Mouse (Mus musculus) c-Kit-positive CD71-negative TER-119-negative erythroid progenitor cells, embryonic 14.5 days (primary cell): ENCODE results near the gene Card10.
A peak's percentile ranks its signal among the peaks of the same experiment; 100 is the strongest.

Experiments
- DNase-seq: peaks from one replicate; pipeline ENCODE4 v3.0.0-alpha.2; 2013; ENCODE audit warnings: low read depth

Gene Card10

DNA sequence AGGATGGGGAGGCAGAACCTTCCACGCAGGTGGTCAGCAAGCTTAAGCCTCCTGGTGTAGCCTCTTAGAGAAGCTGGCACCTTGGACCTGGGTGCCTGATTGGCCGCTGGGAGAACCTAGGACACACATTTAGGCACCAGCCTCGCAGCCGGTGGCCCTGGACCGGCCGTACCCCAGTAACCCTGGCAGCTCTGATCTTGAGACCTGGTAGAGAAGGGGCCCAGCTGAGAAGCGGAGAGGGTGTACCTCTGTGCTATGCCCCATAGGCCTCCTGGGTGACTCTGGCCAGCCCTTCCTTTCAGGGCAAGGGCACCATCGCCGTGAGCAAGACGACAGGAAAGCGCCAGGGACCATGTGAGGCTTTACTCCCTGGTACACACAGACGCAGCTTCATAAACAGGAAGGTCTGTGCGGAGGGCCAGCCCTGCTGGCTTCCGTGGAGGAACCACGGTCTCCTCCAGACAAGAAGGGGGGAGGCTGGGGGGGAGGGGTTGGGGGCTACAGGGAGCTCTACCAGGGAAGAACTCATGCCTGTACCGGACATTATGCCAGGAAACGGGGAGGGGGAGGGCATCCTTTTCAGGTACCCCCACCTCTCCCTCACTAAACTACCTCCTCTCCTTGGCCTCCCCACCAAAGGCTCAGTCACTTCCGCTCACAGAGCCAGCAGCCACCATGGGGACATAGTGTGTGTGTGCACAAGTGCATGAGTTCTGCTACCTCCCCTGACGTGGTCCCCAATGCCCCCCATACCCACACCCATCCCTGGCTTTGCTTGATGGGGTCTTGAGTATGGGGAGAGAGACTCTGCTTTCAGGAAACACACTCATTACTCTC, 31.1 kb downstream of the Card10 start:
- DNase-seq = peak; percentile 33

GRCm38 (mm10) chr15:78770983-78771355, 31.9 kb downstream of the Card10 start:
- DNase-seq = no peak

DNA sequence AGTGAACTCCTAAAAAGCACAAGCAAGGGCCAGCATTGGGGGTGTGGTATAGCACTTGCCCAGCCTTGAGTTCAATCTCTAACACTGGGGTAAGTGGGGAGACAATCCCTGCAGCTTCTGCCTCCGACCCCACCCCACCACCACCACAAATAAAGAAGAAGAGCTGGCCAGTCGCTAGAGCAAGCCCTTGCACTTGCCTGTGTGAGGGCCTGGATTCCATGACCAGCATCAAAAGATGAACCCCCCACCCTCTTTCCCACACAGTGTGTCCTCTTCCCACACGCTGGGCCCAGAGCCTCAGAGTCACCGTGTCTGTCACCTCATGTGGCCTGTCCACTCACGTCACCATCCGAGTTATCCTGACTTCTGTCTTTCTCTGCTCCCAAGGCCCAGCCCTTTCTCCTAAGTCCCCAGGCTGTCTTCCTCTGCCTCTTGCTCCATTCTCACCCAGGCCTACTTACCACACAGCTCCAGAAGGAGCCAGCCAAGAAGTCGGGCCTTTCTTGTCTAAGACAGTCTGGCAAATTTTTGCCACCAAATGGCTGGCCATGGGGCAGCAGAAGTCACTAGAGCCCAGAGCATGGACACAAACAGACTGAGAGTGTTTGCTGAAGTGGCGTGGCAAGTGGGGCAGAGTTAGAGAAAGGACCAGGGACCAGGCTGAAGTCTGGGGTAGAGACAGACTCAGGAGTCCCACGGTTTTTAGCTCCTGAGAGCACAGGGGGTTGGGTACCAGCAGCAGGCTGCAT, 32.4 kb downstream of the Card10 start:
- DNase-seq = no peak

- DNase-seq = no peak
These were observed 33.8 kb downstream of the Card10 start for GRCm38 (mm10) chr15:78769064-78769463.

- no peak for DNase-seq
These were observed 39.1 kb downstream of the Card10 start for GRCm38 (mm10) chr15:78763704-78764103.

GRCm38 (mm10) chr15:78763210-78763609, 39.6 kb downstream of the Card10 start:
- DNase-seq = no peak

GRCm38 (mm10) chr15:78761112-78761511, 41.7 kb downstream of the Card10 start:
- DNase-seq = no peak

- DNase-seq = no peak
These were observed 44.7 kb downstream of the Card10 start for GRCm38 (mm10) chr15:78758132-78758531.

DNA sequence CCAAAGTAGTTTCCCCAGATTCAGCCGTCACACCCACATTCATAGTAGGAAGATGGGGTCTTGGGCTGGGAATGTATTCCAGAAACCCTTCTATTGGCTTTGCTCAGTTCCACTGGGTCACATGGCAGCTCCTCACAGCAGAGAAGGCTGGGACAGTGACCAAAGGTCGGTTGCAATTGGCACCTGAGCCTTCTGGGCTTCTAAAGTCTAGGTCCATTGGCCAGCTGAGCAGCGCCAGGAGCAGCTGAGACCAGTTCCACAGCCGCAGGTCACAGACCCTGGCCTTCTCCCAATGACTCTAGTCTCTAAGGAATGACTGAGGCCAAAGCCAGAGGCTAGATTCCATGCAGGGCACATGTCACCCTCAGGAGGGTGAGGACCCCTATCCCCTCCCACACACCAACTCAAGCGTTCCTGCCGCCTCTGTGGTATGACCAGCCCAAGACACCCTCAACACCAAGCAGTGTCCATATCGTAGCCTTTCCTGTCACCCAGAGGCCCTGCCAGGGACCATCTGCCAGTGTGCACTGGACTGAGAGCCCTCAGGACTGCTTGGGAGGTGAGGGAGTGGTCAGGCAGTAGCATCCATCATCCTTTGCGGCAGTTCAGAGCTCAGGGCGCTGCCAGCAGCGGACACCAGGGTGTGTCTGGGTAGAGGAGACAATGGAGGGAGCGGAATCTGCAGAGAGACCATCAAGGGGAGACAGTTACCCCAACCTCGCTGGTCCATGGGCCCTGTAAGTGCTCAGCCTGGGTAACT, 46.7 kb downstream of the Card10 start:
- DNase-seq = no peak

GRCm38 (mm10) chr15:78755226-78755625, 47.6 kb downstream of the Card10 start:
- no peak for DNase-seq

DNA sequence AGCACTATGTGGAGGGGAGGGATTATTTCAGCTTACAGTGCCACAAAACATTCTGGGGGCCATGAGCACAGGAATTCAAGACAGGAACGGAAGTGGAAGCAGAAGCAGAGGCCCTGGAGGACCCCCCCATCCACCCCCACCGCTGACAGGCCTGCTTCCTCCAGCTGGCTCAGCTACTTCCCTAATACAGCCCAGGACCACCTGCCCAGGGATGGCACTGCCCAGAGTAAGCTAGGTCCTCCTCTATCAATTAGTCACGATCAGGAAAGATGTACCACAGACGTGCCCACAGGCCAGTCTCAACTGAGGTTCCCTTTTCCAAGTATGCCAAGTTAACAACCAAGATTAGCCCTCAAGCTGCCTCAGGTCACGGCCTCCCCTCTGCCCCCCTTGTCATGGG, 48.7 kb downstream of the Card10 start:
- DNase-seq = no peak

DNA sequence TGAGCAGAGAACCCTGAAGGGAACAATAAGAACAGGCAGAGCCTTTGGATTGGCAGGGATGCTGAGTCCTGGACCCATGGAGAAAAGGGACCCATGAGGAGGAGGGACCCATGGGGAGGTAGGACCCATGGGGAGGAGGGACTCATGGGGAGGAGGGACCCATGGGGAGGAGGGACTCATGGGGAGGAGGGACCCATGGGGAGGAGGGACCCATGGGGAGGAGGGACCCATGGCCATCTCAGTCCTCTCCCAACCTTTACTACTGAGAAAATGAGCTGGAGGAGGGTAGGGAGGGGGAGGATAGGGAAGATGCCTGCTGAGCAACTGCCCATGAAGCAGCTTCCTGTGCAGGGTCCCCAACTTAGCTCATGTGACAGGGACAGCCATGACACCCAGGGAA, 49.9 kb downstream of the Card10 start:
- no peak for DNase-seq

DNA sequence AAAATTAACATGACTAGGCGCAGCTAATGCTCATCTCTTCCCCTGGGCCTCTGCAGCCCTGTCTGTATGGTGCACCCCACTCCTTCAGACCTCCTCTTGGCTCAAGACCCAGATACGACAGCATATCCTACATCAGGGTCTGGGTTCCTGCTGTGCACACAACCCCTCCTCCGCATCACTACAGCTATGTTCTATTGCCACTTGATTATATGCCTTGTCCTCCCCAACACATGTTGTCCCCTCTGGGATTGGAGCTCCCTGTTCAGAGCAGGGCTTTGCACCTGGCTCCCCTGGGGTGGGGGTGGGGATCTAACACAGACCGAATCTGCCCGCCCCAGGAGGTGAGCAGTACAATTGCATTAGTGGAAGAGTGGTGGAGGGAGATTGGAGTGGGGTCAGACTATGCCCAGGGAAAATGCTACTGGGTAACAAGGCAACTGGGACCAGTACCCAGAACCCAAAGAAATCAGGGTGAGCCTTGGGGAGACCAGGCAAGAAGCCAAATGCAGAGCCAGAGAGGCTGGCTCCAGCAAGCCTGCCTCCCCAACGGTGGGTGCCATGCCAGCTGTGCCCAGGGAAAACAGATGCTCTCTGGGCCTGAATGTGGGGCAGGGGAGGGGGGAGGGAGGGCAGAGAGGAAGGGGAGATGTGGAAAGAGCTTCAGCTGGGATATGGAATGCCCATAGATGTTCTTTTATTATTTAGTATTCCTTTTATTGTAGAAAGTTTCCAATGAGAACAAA, 52.1 kb downstream of the Card10 start:
- DNase-seq = no peak

- no peak for DNase-seq
These were observed 53.0 kb downstream of the Card10 start for GRCm38 (mm10) chr15:78749855-78750254.

DNA sequence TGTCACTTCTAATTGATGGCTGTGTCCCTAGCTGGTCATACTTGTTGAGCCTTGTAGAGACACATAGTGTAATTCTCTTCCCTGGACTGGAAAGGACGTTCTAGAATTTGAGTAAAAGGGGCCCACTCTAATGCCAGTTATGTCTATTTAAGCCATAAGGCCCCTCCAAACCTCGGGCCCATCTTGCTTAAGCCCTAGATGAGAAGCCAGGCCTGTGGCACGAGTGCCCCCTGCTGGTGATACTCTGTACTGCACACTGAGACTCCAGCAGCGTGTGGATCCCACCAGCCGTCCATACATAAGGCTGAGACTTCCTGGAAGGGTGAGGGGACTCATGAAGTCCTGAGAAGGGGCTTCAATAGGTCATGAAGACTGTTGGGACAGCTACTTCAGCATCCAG, 58.6 kb downstream of the Card10 start:
- DNase-seq = peak; percentile 49

GRCm38 (mm10) chr15:78742831-78743230, 60.0 kb downstream of the Card10 start:
- DNase-seq = no peak

GRCm38 (mm10) chr15:78740662-78741061, 62.2 kb downstream of the Card10 start:
- no peak for DNase-seq

DNA sequence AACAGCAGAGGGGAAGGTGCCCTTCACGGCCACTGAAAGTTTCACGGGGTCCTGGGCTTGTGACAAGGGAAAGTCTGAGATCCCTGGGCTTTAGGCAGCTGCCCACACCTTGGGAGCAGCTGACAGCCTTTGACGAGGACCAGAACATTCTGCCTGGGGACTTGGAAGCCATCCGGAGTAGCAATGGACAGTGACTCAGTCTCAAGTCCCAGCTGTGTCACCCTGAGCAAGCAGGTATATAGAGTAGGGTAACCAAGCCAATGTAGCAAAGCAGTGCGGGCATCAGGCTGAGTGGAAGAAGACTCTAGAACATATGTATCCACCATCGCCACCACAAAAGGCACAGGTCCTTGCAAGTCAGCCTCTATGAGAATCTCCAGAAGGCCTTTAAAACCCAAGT, 65.7 kb downstream of the Card10 start:
- DNase-seq = no peak

DNA sequence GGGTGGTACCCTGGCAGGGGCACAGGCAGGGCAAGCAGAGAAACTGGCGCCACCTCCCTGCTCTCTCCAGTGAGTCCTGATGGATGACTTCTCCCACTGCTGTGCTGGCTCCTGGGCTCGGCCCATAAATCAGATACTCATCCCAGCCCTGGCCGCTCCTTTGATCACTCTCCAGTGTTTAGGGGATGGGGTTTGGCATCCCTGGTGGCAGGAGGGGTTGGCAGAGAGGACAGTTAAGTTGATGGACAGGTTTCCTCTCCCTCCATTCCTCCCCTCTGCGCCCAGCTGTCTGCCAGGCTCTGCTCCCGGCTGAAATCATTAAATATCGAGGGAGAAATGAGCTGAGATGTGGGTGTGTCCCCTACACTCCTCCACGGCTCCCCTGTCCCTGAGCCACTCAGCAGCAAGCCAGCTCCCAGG, 66.2 kb downstream of the Card10 start:
- DNase-seq = no peak

- no peak for DNase-seq
These were observed 66.7 kb downstream of the Card10 start for GRCm38 (mm10) chr15:78736181-78736579.

DNA sequence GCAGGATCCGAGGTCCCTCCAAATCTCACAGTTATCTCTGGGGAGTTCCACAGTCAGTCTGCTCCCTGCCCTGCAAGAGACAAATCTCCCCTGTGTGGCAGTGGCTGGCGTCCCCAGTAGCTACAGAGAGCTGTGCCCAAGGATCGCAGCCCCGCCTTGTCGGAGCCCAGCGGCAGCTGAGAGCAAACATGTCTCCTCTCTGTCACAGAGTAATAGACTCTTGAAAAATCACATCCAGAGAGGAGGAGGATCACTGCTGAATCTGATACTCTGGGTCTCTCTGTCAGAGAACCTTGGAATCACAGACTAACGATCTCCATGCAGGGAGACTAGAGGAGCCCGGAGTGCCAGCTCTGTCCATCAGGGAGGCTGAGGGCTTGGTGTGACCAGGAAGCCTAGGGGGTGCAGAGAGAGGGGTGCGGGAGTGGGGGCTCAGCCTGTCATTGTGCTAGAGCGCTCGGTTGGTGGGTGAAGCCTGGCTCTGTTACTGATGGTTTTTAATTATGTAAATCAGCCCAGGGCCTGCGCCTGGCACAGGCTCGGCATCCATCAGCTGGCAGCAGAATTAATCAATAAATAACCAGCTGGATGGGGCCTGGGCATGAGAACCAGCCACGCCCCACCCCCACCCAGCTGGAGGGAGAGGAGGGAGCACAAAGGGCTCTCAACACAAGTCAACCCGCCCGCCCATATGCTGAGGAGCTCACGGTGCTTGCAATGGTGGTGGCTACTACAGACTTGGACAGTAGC, 67.2 kb downstream of the Card10 start:
- no peak for DNase-seq
